Mouse (Mus musculus) stomach, postnatal 0 days (tissue): ENCODE measurements at regions not wholly inside any gene's neighbourhood (a gene's known extent, or its start where the extent isn't known, plus 50 kb on each side); places are given as distances from the start of the nearest gene placed in this dataset.

Experiments used
- ATAC-seq: fragments of 200-750 bp; cut with Nextera tagmentation; 2 replicates; pipeline ENCODE4 v1.8.0; 2017; ENCODE audit not compliant: low FRiP score, low TSS enrichment
- DNase-seq: peaks from one replicate; pipeline ENCODE4 v3.0.0-alpha.2; 2016; ENCODE audit warnings: low spot score
- H3K27ac ChIP-seq: fragments of 300-500 bp; sonication (generic); replicated peaks from 2 replicates; pipeline ENCODE4 v1.5.1; 2014; ENCODE audit warnings: mild to moderate bottlenecking, control low read depth
- H3K27me3 ChIP-seq: fragments of 300-500 bp; sonication (generic); 2 replicates; pipeline ENCODE4 v1.6.1; 2014; ENCODE audit warnings: low read length; ENCODE audit not compliant: control insufficient read depth, insufficient read depth
- H3K36me3 ChIP-seq: fragments of 300-500 bp; sonication (generic); 2 replicates; pipeline ENCODE4 v1.6.1; 2014; ENCODE audit warnings: low read length, mixed read lengths; ENCODE audit not compliant: control insufficient read depth, insufficient read depth
- H3K4me1 ChIP-seq: fragments of 300-500 bp; sonication (generic); replicated peaks from 2 replicates; pipeline ENCODE4 v1.6.1; 2014; ENCODE audit warnings: antibody characterized with exemption; ENCODE audit not compliant: control insufficient read depth, insufficient read depth
- H3K4me2 ChIP-seq: fragments of 300-500 bp; sonication (generic); replicated peaks from 2 replicates; pipeline ENCODE4 v1.6.1; 2014; ENCODE audit warnings: low read depth, mild to moderate bottlenecking, control low read depth, moderate library complexity
- H3K4me3 ChIP-seq: fragments of 300-500 bp; sonication (generic); 2 replicates; pipeline ENCODE4 v1.5.1; 2014; ENCODE audit warnings: low read depth, low read length, control low read depth
- H3K9ac ChIP-seq: fragments of 300-500 bp; sonication (generic); 2 replicates; pipeline ENCODE4 v1.6.1; 2014; ENCODE audit warnings: mild to moderate bottlenecking, low read length, control low read depth, mixed read lengths
- H3K9me3 ChIP-seq: fragments of 300-500 bp; sonication (generic); 2 replicates; pipeline ENCODE4 v1.6.1; 2016; ENCODE audit warnings: low read length; ENCODE audit not compliant: control insufficient read depth
- CTCF ChIP-seq: IDR thresholded peaks from 2 replicates; pipeline ENCODE4 v1.5.1; 2016; ENCODE audit warnings: antibody characterized with exemption, low read depth, mild to moderate bottlenecking, moderate library complexity
- EP300 ChIP-seq: optimal IDR thresholded peaks from 2 replicates; pipeline ENCODE3; 2016; ENCODE audit warnings: antibody characterized with exemption
- WGBS: fragments of 180-500 bp; shearing (Covaris S2); extraction: QIAGEN DNeasy Blood & Tissue Kit; methylation state at CpG from one replicate; pipeline ENCODE4 v1.1.7; 2014; 5-methylcytosine and 5-hydroxymethylcytosine counted together

DNA sequence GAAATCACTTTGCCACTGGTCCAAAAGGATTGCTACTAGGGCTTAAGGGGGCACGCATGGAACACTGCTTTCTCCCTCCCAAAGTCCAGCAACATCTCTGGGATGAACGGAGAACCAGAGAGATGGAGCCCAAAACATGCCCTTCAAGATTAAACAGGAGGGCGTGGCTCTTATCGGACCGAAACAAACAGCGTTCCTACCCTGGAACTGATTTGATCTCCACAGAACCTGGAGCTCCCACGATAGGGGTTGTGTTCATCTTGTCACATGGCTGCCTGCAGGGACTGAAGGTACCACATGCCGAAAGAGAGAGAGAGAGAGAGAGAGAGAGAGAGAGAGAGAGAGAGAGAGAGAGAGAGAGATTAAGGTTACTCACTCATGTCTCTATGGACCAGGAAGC lies 120.7 kb downstream of the Gm4791 start:
- ATAC-seq (no peak), DNase-seq (no peak)
- Histone ChIP-seq H3K36me3 (no peaks in the 10 kb centered on the region), H3K9ac (no peak overlapping the region), H3K4me2 (no peak overlapping the region), H3K27me3 (no peaks in the 10 kb centered on the region), H3K9me3 (no peaks in the 10 kb centered on the region), H3K4me3 (no peak overlapping the region), H3K27ac (no peak overlapping the region), H3K4me1 (no peaks in the 10 kb centered on the region)
- TF ChIP-seq CTCF (no peak), EP300 (no peak)
- 65% methylated on average over 8 of the region's 8 CpGs for WGBS

DNA sequence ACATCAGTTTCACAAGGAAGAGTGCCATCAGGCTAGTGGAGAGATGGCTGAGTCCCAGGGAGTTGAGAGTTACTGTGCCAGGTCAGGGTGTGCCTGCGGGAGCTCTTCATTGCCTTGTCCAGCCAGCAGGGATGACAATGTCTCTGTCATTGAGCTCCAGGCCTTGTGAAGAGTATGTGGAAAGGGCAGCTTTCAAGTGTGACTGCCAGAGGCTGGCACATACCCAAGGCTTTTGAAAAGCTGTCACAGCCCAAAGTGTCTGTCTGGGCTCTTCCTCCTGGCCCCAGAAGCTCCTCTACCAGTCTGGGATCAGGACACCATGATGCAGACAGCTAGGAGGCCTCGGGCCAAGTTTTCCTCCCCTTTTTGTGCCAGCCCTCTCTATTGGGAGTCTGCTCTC lies 124.6 kb downstream of the Gm4791 start:
- ATAC-seq (no peak), DNase-seq (no peak)
- 78% methylated on average over 2 of the region's 2 CpGs for WGBS
- H3K4me3 ChIP-seq, result no peak overlapping the region
- H3K4me2 ChIP-seq, result no peak overlapping the region
- H3K27me3 ChIP-seq, result no peaks in the 10 kb centered on the region
- no peak overlapping the region for H3K9ac ChIP-seq
- no peaks in the 10 kb centered on the region for H3K4me1 ChIP-seq
- H3K9me3 ChIP-seq, result no peaks in the 10 kb centered on the region
- H3K27ac ChIP-seq, result no peak overlapping the region
- no peaks in the 10 kb centered on the region for H3K36me3 ChIP-seq
- no peak for TF ChIP-seq EP300
- TF ChIP-seq CTCF, result no peak

DNA sequence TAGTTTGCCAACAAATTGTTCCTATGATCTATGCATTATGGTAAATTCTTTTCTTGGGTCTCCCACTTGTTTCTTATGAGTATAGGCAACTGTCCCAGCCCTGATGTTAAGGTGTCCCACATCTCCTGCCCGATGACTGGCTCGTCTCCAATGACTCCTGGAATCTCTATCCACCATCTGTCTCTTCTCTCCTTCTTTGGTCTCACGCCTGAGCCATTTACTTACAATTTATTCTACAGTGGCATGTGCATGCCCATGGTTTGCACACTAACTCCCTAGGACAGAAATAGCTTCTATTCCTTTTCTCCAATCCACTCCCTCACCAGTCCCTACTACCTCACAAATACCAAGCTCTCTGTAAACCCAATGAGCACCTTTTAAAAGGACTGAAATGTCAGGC lies 127.0 kb downstream of the Gm4791 start:
- no peak for ATAC-seq

DNA sequence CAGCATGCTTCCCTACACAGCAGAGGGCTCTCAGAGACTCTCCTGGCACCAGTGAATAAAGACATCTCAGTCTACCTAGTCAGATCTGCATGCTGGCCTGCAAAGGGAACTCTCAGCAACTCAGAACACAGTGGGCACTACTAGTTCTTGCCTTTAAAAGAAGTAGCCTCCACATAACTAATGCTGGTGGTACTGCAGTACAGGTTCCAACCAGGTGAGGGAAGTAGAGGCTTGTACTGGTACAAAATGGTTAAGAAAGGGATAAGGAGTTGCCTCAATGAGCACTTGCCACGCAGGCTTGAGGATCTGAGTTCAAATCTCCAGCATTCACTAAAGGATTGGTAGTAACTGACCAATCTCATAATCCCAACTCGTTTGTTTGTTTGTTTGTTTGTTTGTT lies 127.7 kb downstream of the Gm4791 start:
- Histone ChIP-seq H3K4me1 (no peaks in the 10 kb centered on the region), H3K4me2 (no peak overlapping the region), H3K27ac (no peak overlapping the region), H3K9ac (no peak overlapping the region), H3K36me3 (no peaks in the 10 kb centered on the region), H3K4me3 (no peak overlapping the region), H3K9me3 (no peaks in the 10 kb centered on the region), H3K27me3 (no peaks in the 10 kb centered on the region)
- 54% methylated on average over 2 of the region's 2 CpGs for WGBS
- peak; percentile 76 for TF ChIP-seq CTCF
- no peak for TF ChIP-seq EP300
- DNase-seq (peak; percentile 51), ATAC-seq (0 out of 2 replicates have a peak, but pooled peaks have one; percentile 29)

More for the DNA sequence above, 127.0 kb downstream of the Gm4791 start:
- Histone ChIP-seq H3K9ac (no peak overlapping the region), H3K36me3 (no peaks in the 10 kb centered on the region), H3K9me3 (no peaks in the 10 kb centered on the region), H3K4me1 (no peaks in the 10 kb centered on the region), H3K27me3 (no peaks in the 10 kb centered on the region), H3K4me2 (no peak overlapping the region), H3K4me3 (no peak overlapping the region), H3K27ac (no peak overlapping the region)
- DNase-seq, result no peak
- 70% methylated on average over 3 of the region's 3 CpGs for WGBS
- TF ChIP-seq CTCF, result no peak
- no peak for TF ChIP-seq EP300

DNA sequence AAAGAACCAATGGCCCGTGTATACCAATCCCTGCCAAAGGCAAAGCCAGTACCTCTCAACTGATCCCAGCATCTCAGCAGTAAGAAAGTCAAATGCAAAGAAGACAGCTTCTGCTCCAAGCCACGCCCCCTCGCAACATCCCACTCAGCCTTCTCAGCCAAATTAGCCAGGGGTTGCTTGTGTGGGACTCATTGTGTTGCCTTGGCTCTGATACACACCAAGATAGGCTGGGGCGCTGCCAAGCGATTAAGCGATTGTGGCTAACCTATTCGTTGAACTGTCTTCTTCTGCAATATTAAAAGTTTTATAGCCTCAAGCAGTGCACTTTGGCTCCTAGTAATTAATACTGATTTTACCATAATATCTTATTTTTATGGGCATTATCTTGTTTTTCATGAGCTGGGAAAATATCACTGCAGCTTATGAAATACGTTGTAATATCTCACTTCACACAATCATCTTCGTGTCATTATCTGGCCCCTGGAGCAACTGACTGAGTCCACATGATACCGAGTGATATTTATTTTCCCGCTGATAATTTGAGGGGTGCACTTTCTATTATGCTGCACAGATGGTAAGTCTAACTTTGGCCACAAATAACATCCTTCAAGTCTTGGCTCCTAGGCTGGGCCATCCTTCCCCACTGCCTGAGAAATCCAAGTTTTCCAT lies 129.3 kb downstream of the Gm4791 start:
- no peaks in the 10 kb centered on the region for H3K27me3 ChIP-seq
- no peak overlapping the region for H3K27ac ChIP-seq
- no peaks in the 10 kb centered on the region for H3K9me3 ChIP-seq
- H3K9ac ChIP-seq, result no peak overlapping the region
- H3K36me3 ChIP-seq, result no peaks in the 10 kb centered on the region
- ATAC-seq (no peak), DNase-seq (no peak)
- WGBS, result 89% methylated on average over 11 of the region's 11 CpGs
- H3K4me1 ChIP-seq, result no peaks in the 10 kb centered on the region
- H3K4me2 ChIP-seq, result no peak overlapping the region
- no peak overlapping the region for H3K4me3 ChIP-seq
- TF ChIP-seq EP300 (no peak), CTCF (no peak)

DNA sequence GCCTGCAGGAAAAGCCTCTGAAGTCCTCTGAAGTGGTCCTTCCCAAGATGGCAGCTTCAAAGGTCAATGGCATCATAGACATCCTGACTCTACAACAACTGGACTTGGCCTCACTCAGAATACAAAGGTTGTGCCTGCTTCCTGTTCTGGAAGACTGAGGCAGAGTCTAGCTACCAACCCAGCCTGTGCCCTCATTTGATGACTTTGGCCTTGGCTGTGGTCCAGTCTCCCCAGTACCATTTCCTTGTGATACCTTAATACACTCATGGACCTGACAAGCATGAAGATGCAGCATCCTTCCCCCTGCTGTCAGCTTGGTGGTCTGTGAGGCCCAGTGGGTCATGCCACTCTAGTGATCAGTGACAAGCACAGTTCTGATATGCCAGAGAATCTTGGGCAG lies 130.6 kb downstream of the Gm4791 start:
- H3K27me3 ChIP-seq, result no peaks in the 10 kb centered on the region
- ATAC-seq, result no peak

More for the DNA sequence above, 130.6 kb downstream of the Gm4791 start:
- Histone ChIP-seq H3K9ac (no peak overlapping the region), H3K4me1 (no peaks in the 10 kb centered on the region), H3K4me2 (no peak overlapping the region), H3K27ac (no peak overlapping the region), H3K9me3 (no peaks in the 10 kb centered on the region), H3K36me3 (no peaks in the 10 kb centered on the region), H3K4me3 (no peak overlapping the region)
- TF ChIP-seq EP300 (no peak), CTCF (no peak)
- DNase-seq, result no peak
